Mouse (Mus musculus) kidney, embryonic 15.5 days (tissue): ENCODE measurements around the gene Amh. TPM values are rescaled to one million over a fixed set of nuclear protein-coding genes. Genes with fewer than 3 reads are reported as not detected.

ENCODE experiments used
- ATAC-seq: fragments of 200-750 bp; cut with Nextera tagmentation; replicated peaks from 2 replicates; pipeline ENCODE4 v1.8.0; 2017; ENCODE audit warnings: moderate TSS enrichment; ENCODE audit not compliant: low FRiP score
- H3K27ac ChIP-seq: fragments of 300-500 bp; sonication (generic); 2 replicates; pipeline ENCODE4 v1.5.1; 2015; ENCODE audit warnings: mild to moderate bottlenecking, inconsistent platforms
- H3K27me3 ChIP-seq: fragments of 300-500 bp; sonication (generic); 2 replicates; pipeline ENCODE4 v1.6.1; 2015; ENCODE audit warnings: inconsistent platforms
- H3K36me3 ChIP-seq: fragments of 300-500 bp; sonication (generic); 2 replicates; pipeline ENCODE4 v1.6.1; 2015; ENCODE audit warnings: inconsistent platforms
- H3K4me1 ChIP-seq: fragments of 300-500 bp; sonication (generic); 2 replicates; pipeline ENCODE4 v1.6.1; 2015; ENCODE audit warnings: inconsistent platforms
- H3K4me2 ChIP-seq: fragments of 300-500 bp; sonication (generic); 2 replicates; pipeline ENCODE4 v1.6.1; 2015; ENCODE audit warnings: moderate library complexity, mild to moderate bottlenecking, inconsistent platforms
- H3K4me3 ChIP-seq: fragments of 300-500 bp; sonication (generic); replicated peaks from 2 replicates; pipeline ENCODE4 v1.5.1; 2015; ENCODE audit warnings: mild to moderate bottlenecking, inconsistent platforms
- H3K9ac ChIP-seq: fragments of 300-500 bp; sonication (generic); 2 replicates; pipeline ENCODE4 v1.6.1; 2015; ENCODE audit warnings: mild to moderate bottlenecking, inconsistent platforms
- H3K9me3 ChIP-seq: fragments of 300-500 bp; sonication (generic); replicated peaks from 2 replicates; pipeline ENCODE4 v1.6.1; 2016; ENCODE audit warnings: inconsistent platforms
- WGBS: fragments of 180-500 bp; shearing (Covaris S2); methylation state at CpG from one replicate; pipeline ENCODE4 v1.1.7; 2015; ENCODE audit warnings: mixed read lengths; 5-methylcytosine and 5-hydroxymethylcytosine counted together
- polyA plus RNA-seq: library from polyadenylated mRNA; unstranded; fragments of >200 nt; fragmentation: Nextera tagmentation; extraction: Ambion mirVana; gene quantifications from 2 replicates; pipeline ENCODE4 v1.2.1, GENCODE M21; 2015

The Amh gene
- polyA plus RNA-seq, 1 experiment from 2014 or later = not detected

DNA sequence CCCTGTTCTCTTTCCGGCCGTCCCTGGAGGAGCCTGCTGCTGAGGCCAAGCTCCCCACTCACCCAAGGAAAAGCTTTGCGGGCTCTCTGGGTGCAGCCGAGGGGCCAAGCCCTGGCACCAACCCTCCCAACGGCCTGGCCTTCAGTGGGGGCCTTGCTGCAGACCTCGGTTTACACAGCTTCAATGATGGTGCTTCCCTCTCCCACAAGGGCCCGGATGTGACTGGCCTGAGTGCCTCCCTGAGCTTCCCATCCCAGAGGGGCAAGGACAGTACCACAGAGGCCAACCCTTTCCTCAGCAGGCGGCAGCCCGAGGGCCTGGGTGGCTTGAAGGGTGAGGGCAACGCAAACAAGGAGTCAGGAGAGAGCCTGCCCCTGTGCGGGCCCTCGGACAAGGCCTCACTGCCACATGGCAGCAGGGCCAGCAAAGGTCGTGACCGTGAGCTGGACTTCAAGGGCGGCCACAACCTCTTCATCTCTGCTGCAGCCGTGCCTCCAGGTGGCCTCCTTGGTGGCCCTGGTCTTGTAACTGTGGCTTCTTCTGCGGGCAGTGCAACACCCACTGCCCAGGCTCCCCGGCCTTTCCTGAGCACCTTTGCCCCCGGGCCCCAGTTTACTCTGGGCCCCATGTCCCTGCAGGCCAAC lies 14.2 kb upstream of the Amh start:
- H3K4me3 ChIP-seq = no peak overlapping the region
- H3K9me3 ChIP-seq = no peaks in the 10 kb centered on the region
- peaks cover 16% of the 10 kb centered on the region for H3K4me1 ChIP-seq
- no peak overlapping the region for H3K27ac ChIP-seq
- H3K36me3 ChIP-seq = peaks cover 99% of the 10 kb centered on the region
- ATAC-seq = no peak
- no peaks in the 10 kb centered on the region for H3K27me3 ChIP-seq
- no peak overlapping the region for H3K9ac ChIP-seq
- no peak overlapping the region for H3K4me2 ChIP-seq
- 82% methylated on average over 19 of the region's 19 CpGs for WGBS

DNA sequence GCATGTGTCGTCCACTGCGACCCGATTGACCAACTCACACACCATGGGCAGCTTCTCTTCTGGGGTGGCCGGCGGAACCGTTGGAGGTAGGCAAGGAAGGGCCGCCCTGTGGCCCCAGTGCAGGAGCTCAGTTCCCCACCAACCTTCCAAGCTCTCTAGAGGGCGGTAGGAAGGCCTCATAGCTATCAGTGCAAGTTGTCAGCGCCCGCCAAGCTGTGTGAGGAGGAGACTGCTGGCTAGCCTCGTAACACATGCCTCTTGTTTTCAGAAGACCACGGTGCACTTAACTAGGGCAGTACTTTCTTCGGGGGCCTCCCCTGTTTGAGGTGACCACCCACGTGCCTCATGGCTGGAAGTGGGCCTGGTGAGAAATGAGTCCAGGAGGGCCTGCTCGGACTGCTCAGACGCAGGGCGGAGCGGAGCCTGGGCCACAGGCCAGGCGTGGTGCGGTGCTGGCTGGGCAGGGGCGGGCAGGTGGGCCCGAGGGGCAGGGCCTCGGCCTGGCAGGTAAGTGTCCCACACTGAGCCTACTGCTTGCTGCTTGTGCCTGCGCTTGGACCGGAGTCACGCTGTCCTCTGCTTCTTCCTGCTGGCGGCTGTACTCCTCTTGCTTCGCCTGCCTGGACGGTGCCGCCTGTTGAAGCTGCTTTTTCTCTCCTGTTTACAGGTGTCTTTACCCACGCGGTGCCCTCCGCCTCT lies 13.4 kb upstream of the Amh start:
- Histone ChIP-seq H3K4me1 (peaks cover 23% of the 10 kb centered on the region), H3K27ac (0 out of 2 replicates have a peak overlapping the region, but pooled peaks have one; percentile 19), H3K4me3 (no peak overlapping the region), H3K36me3 (peaks cover 99% of the 10 kb centered on the region), H3K9ac (no peak overlapping the region), H3K9me3 (no peaks in the 10 kb centered on the region), H3K4me2 (no peak overlapping the region), H3K27me3 (no peaks in the 10 kb centered on the region)
- no peak for ATAC-seq
- WGBS = 81% methylated on average over 33 of the region's 33 CpGs

DNA sequence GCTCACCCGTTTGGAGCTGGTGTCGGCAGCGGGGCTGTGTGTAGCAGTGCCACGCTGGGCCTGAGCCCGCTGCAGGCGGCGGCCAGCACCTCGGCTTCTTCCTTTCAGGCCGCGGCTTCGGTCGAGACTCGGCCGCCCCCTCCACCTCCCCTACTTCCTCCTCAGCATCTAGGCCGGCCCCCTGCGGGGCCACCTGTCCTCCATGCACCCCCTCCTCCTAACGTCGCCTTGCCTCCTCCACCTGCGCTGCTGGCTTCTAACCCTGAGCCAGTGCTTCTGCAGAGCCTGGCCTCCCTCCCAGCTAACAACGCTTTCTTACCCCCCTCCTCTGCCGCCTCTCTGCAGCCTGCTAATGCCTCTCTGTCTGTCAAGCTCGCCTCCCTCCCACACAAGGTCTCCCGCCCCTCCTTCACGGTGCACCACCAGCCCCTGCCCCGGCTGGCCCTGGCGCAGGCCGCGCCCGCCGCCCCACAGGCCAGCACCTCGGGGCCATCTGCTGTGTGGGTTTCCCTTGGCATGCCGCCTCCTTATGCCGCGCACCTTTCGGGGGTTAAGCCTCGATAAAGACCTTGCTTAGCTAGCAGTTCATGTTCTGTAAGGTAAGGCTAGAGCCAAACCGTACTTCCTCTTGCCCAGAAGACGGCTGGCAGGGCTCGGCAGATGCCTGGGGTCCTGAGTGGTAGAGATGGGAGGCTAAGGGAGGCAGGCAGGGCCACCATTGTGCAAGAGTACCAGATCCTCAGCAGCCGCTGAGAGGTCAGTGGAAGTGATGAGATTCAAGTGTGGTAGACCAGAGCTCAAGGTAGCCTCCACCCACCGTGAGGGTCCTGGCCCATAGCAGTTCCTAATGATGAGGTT lies 12.6 kb upstream of the Amh start:
- H3K27me3 ChIP-seq = no peaks in the 10 kb centered on the region
- peaks cover 94% of the 10 kb centered on the region for H3K36me3 ChIP-seq
- 55% methylated on average over 41 of the region's 41 CpGs for WGBS
- H3K9me3 ChIP-seq = no peaks in the 10 kb centered on the region
- 0 out of 2 replicates have a peak overlapping the region, but pooled peaks have one; percentile 4 for H3K4me2 ChIP-seq
- H3K27ac ChIP-seq = peak overlapping the region; percentile 19; the same call in 1 of the 2 replicates
- no peak overlapping the region for H3K4me3 ChIP-seq
- peaks cover 29% of the 10 kb centered on the region for H3K4me1 ChIP-seq
- no peak overlapping the region for H3K9ac ChIP-seq
- ATAC-seq = 0 out of 2 replicates have a peak, but pooled peaks have one; percentile 13

- Histone ChIP-seq H3K27ac (no peak overlapping the region), H3K27me3 (no peaks in the 10 kb centered on the region), H3K9ac (no peak overlapping the region), H3K4me2 (no peak overlapping the region), H3K4me1 (peaks cover 29% of the 10 kb centered on the region), H3K36me3 (peaks cover 86% of the 10 kb centered on the region), H3K4me3 (no peak overlapping the region), H3K9me3 (no peaks in the 10 kb centered on the region)
- WGBS = 88% methylated on average over 13 of the region's 13 CpGs
- ATAC-seq = no peak
These were observed 11.8 kb upstream of the Amh start for GRCm38 (mm10) chr10:80793033-80793784.

GRCm38 (mm10) chr10:80793803-80794202 lies 11.2 kb upstream of the Amh start:
- Histone ChIP-seq H3K9ac (no peak overlapping the region), H3K4me2 (no peak overlapping the region), H3K9me3 (no peaks in the 10 kb centered on the region), H3K4me1 (peaks cover 29% of the 10 kb centered on the region), H3K36me3 (peaks cover 80% of the 10 kb centered on the region), H3K27me3 (no peaks in the 10 kb centered on the region), H3K4me3 (no peak overlapping the region), H3K27ac (no peak overlapping the region)
- WGBS = 91% methylated on average over 4 of the region's 4 CpGs
- ATAC-seq = no peak

GRCm38 (mm10) chr10:80794750-80795149 lies 10.3 kb upstream of the Amh start:
- peaks cover 71% of the 10 kb centered on the region for H3K36me3 ChIP-seq
- no peaks in the 10 kb centered on the region for H3K27me3 ChIP-seq
- H3K27ac ChIP-seq = 0 out of 2 replicates have a peak overlapping the region, but pooled peaks have one; percentile 3
- ATAC-seq = no peak
- H3K9ac ChIP-seq = no peak overlapping the region
- peaks cover 35% of the 10 kb centered on the region for H3K4me1 ChIP-seq
- 89% methylated on average over 8 of the region's 8 CpGs for WGBS
- H3K4me2 ChIP-seq = no peak overlapping the region
- H3K4me3 ChIP-seq = no peak overlapping the region
- H3K9me3 ChIP-seq = no peaks in the 10 kb centered on the region

DNA sequence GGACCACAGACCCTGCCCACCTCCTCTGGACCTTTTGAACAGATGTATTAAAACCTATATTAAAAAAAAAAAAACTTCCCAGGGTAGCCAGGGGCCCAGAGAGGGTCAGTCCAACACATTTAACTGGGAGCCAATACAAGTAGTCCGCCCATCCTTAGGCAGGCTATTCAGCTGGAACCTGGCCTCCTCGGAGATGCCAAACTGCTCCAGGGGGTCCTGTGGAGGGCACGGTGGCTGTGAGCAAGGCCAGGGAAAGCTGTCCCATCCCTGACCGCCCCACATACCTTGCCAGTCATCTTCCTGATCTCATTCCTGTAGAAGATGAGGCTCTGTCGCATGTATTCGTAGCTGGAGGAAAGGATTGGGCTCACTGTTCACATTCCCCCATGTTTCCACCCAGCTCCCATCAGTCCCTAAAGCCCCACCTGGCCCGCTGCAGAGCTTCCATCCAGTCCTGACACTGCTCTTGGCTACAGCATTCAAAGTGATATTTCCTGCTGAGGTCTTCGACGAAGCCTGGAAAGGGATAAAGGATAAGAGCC lies 8.7 kb upstream of the Amh start:
- H3K4me3 ChIP-seq = peak overlapping the region; percentile 74
- 83% methylated on average over 9 of the region's 9 CpGs for WGBS
- no peak for ATAC-seq

DNA sequence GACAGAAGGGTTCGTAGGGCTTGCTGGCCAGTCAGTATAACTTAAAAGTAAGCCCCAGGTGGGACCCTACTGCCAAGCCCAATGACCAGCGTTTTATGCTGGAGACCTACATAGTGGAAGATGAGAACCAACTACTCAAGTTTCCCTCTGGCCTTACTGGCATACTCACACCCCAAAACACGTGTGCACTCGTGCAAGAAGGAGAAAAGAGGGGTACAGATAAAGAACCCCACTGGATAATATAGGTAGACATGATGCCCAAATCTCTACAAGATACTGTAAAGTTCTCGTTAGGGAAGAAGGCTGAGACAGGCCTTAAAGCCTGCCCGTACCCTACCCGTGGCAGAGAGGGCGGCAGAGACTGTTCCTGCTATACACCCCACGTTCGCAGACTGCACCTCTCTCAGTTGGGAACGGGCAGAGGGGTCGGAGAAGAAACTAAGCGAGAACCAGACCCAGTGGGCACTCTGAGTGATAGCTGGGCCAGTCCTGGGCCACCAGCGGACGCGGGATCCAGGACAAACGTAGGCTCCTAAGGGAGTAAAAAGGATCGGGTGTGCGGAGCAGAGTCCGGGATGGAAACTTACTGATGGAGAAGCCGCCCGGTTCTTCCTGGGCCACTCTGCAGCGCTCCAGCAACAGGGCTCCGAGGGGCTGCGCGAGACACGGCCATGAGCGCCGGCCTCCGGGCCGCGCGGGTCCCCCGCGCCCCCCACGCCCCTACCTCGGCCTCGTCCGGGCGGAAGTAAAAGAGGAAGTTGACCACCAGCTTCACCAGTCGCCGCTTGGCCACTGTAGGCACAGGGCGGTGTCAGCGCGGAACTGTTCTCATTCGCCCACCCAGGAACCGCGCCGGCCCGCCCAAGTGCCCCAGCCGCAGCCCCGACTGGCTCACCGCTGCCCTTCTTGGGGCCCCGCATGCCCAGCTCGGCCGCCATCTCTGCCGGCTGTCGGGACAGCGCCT lies 7.6 kb upstream of the Amh start:
- Histone ChIP-seq H3K27ac (peak overlapping the region; percentile 99), H3K9ac (peak overlapping the region; percentile 95), H3K4me2 (peak overlapping the region; percentile 76), H3K9me3 (no peaks in the 10 kb centered on the region), H3K27me3 (no peaks in the 10 kb centered on the region), H3K4me1 (peaks cover 33% of the 10 kb centered on the region), H3K4me3 (peak overlapping the region; percentile 74), H3K36me3 (peaks cover 68% of the 10 kb centered on the region)
- whole genome bisulfite sequencing = 2% methylated on average over 59 of the region's 59 CpGs
- peak; percentile 76 for ATAC-seq

More for the DNA sequence above, 8.7 kb upstream of the Amh start:
- no peaks in the 10 kb centered on the region for H3K27me3 ChIP-seq
- no peaks in the 10 kb centered on the region for H3K9me3 ChIP-seq
- H3K4me2 ChIP-seq = peak overlapping the region; percentile 76
- peaks cover 68% of the 10 kb centered on the region for H3K36me3 ChIP-seq
- H3K9ac ChIP-seq = peak overlapping the region; percentile 95
- H3K4me1 ChIP-seq = peaks cover 41% of the 10 kb centered on the region
- H3K27ac ChIP-seq = 0 out of 2 replicates have a peak overlapping the region, but pooled peaks have one; percentile 18

GRCm38 (mm10) chr10:80798150-80799006 lies 6.7 kb upstream of the Amh start, which contains the start of the genes Sf3a2 and Plekhj1:
TSS of gene Sf3a2 (plus strand) at chr10:80798198.
TSS of gene Plekhj1 (minus strand) at chr10:80798626.
- no peaks in the 10 kb centered on the region for H3K27me3 ChIP-seq
- peak within 1 kb of the TSS; percentile 99 for H3K27ac ChIP-seq
- H3K36me3 ChIP-seq = peaks cover 68% of the 10 kb centered on the region
- H3K9me3 ChIP-seq = no peaks in the 10 kb centered on the region
- ATAC-seq = peak; percentile 92
- peak within 1 kb of the TSS; percentile 74 for H3K4me3 ChIP-seq
- peak within 1 kb of the TSS; percentile 76 for H3K4me2 ChIP-seq
- peak within 1 kb of the TSS; percentile 95 for H3K9ac ChIP-seq
- H3K4me1 ChIP-seq = peaks cover 31% of the 10 kb centered on the region
- WGBS = under 1% methylated on average over 104 of the region's 104 CpGs
